Mouse (Mus musculus) G1E (cell line): Measurements from ENCODE around the gene Adarb1.

Experiments used
- CTCF ChIP-seq: IDR thresholded peaks from 2 replicates; pipeline ENCODE4 v1.5.1; 2012; ENCODE audit warnings: low read depth, low read length, inconsistent platforms, mixed read lengths
- GATA1 ChIP-seq: IDR thresholded peaks from 2 replicates; pipeline ENCODE4 v1.6.1; 2012; ENCODE audit warnings: borderline replicate concordance, low read length, inconsistent platforms, mixed read lengths
- TAL1 ChIP-seq: conservative IDR thresholded peaks from 2 replicates; pipeline ENCODE4 v1.6.1; 2012; ENCODE audit warnings: low read depth, low read length, inconsistent platforms, mixed read lengths

DNA sequence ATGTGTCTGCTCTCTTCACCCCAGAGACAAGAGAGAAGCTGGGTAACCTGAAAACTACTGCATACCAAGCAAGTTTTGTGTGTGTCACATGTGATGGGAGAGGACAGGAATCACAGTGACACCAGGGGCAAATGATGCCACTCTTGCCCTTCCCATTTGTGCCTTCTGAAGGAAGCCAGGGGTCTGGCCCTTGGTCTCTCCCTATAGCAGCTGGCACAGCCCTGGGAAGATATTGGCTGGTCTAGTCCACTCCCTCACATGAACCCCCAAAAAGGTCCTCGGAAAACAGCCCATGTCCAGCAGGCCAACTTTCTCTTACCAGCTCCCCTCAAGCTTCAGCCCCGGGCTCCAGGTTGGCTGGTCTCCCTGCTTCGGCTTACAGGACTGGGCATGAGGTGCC is 113.7 kb downstream of the Adarb1 start:
- no peak for TF ChIP-seq CTCF
- TF ChIP-seq GATA1: no peak
- no peak for TF ChIP-seq TAL1
